Mouse (Mus musculus) layer of hippocampus, postnatal 14 days (tissue): Measurements from ENCODE around the gene Uqcr11. TPM values are rescaled to one million over a fixed set of nuclear protein-coding genes. Genes with fewer than 3 reads are reported as not detected.

ENCODE experiments used
- DNase-seq, 2 experiments: peaks; one replicate each; pipeline ENCODE4 v3.0.0; 2021 to 2022; ENCODE audit warnings: low spot score in 2 of 2, mixed read lengths in 1 of 2
- total RNA-seq, 2 experiments: library from RNA; stranded (reverse); gene quantifications; 2 replicates each; pipeline ENCODE4 v1.2.3; 2021

Uqcr11 gene
- total RNA-seq, 2 experiments from 2014 or later, result 620 to 655 TPM

- peak; percentile 99 to 100 for DNase-seq
Observed at GRCm38 (mm10) chr10:80399191-80399972, 7.2 kb downstream of the Uqcr11 start, which contains the start of gene Mbd3. TSS of gene Mbd3 (minus strand) at chr10:80399550.

- DNase-seq, result peak; percentile 98
Observed at GRCm38 (mm10) chr10:80398719-80399190, 7.9 kb downstream of the Uqcr11 start.

- DNase-seq, result no peak
Observed at GRCm38 (mm10) chr10:80398174-80398535, 8.5 kb downstream of the Uqcr11 start.

GRCm38 (mm10) chr10:80397524-80398173, 9.0 kb downstream of the Uqcr11 start:
- DNase-seq, result no peak

GRCm38 (mm10) chr10:80396822-80397523, 9.7 kb downstream of the Uqcr11 start:
- no peak for DNase-seq

GRCm38 (mm10) chr10:80395025-80395627, 11.5 kb downstream of the Uqcr11 start:
- no peak for DNase-seq

- no peak for DNase-seq
Observed at GRCm38 (mm10) chr10:80392687-80393086, 13.9 kb downstream of the Uqcr11 start.

- DNase-seq, result no peak
Observed at GRCm38 (mm10) chr10:80390697-80391096, 15.9 kb downstream of the Uqcr11 start.

- no peak for DNase-seq
Observed at GRCm38 (mm10) chr10:80389185-80389708, 17.4 kb downstream of the Uqcr11 start.

GRCm38 (mm10) chr10:80388731-80389130, 17.9 kb downstream of the Uqcr11 start:
- DNase-seq, result no peak

- DNase-seq, result peak; percentile 73 to 88
Observed at GRCm38 (mm10) chr10:80387522-80387959, 19.1 kb downstream of the Uqcr11 start, which contains the start of gene Mex3d. TSS of gene Mex3d (minus strand) at chr10:80387659.

- no peak for DNase-seq
Observed at GRCm38 (mm10) chr10:80386735-80387471, 19.7 kb downstream of the Uqcr11 start.

GRCm38 (mm10) chr10:80385811-80386734, 20.6 kb downstream of the Uqcr11 start:
- DNase-seq, result peak in 1 of 2 experiments; percentile 49

GRCm38 (mm10) chr10:80385310-80385709, 21.3 kb downstream of the Uqcr11 start:
- no peak for DNase-seq

- DNase-seq, result no peak
Observed at GRCm38 (mm10) chr10:80384709-80385108, 21.9 kb downstream of the Uqcr11 start.

GRCm38 (mm10) chr10:80384115-80384639, 22.5 kb downstream of the Uqcr11 start:
- DNase-seq, result no peak

GRCm38 (mm10) chr10:80383431-80383830, 23.2 kb downstream of the Uqcr11 start:
- peak in 1 of 2 experiments; percentile 2 for DNase-seq

- DNase-seq, result peak in 1 of 2 experiments; percentile 2
Observed at GRCm38 (mm10) chr10:80382641-80383365, 23.8 kb downstream of the Uqcr11 start.
